Mouse (Mus musculus): ENCODE measurements around the gene Slc38a9. TPM values are rescaled to one million over a fixed set of nuclear protein-coding genes. Genes with fewer than 3 reads are reported as not detected.

Gene Slc38a9
- polyA plus RNA-seq, 1 experiment from 2014 or later, result 19.0 TPM

DNA sequence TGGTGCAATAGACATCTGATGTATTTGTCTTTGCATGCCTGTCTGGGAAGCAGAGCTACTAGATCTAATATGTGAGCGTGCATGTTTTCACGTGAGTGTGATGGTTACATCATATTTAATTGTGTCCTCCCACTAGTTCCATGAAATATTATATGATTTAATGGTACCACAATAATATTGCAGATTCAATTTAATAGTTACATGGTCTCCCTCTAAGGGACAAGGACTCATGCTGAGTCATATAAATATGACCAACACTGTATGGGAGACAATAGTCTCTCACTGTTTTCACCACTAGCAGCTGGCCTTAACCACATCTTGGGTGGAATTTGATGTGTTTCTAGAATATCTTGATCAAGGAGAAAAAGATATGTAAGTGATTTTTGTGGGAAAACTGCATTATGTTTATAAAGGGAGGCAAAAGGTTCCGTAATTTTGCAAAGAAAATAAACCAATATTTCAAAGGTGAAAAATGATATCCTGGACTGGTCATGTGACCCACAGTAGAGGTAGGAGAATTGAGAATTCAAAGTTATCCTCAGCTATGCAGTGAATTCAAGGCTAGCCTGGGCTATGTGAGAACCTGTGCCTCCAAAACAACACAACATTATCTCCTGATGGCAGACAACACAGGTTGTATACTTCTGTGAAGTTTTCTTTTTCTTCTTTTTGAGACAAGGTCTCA, 113.6 kb downstream of the Slc38a9 start:
- H3K36me3 ChIP-seq (ENCODE audit: control insufficient read depth, insufficient read depth, low read length), result no peaks in the 10 kb centered on the region
- no peak overlapping the region for H3K27ac ChIP-seq (ENCODE audit: low read depth, low read length)
- H3K4me2 ChIP-seq (ENCODE audit: low read depth, low read length, severe bottlenecking), result no peak overlapping the region
- H3K9ac ChIP-seq (ENCODE audit: low read length), result no peak overlapping the region
- no peaks in the 10 kb centered on the region for H3K9me3 ChIP-seq (ENCODE audit: control insufficient read depth, low read length)
- DNase-seq (ENCODE audit: low spot score) (no peak), ATAC-seq (replicated peaks; ENCODE audit: low FRiP score) (no peak)
- WGBS, result 89% methylated on average over 3 of the region's 3 CpGs
- H3K27me3 ChIP-seq (ENCODE audit: control insufficient read depth, insufficient read depth, low read length), result no peaks in the 10 kb centered on the region
- H3K4me3 ChIP-seq (ENCODE audit: low read depth, low read length), result no peak overlapping the region
- peaks cover 4% of the 10 kb centered on the region; the same call in 1 of the 2 replicates for H3K4me1 ChIP-seq (replicated peaks; ENCODE audit: control insufficient read depth, insufficient read depth, low read length)

DNA sequence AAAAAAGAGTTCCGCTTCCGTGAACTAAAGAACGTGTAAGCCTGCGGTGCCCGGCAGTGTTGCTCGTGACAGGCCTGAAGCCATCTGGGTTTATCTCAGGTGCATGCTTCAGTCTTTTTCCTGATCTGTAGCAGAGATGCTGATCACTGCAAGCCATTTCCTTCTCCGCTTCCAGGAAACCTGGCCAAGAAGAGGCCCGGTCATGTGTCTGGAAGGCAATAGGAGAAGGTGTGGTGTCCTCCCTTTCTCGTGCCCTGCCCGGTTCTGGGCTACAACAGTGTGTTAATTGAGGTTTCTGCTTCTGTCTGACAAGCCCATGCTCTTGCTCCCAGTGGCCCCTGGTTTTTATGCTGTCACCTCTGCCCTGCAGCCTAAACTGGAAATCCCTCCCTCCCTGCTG, 115.3 kb downstream of the Slc38a9 start:
- Histone ChIP-seq H3K9me3 (ENCODE audit: control insufficient read depth, low read length) (no peaks in the 10 kb centered on the region), H3K9ac (ENCODE audit: low read length) (no peak overlapping the region), H3K27me3 (ENCODE audit: control insufficient read depth, insufficient read depth, low read length) (no peaks in the 10 kb centered on the region), H3K4me3 (ENCODE audit: low read depth, low read length) (no peak overlapping the region), H3K27ac (ENCODE audit: low read depth, low read length) (no peak overlapping the region), H3K4me1 (replicated peaks; ENCODE audit: control insufficient read depth, insufficient read depth, low read length) (no peaks in the 10 kb centered on the region; the same call in 1 of the 2 replicates), H3K4me2 (ENCODE audit: low read depth, low read length, severe bottlenecking) (no peak overlapping the region), H3K36me3 (ENCODE audit: control insufficient read depth, insufficient read depth, low read length) (no peaks in the 10 kb centered on the region)
- DNase-seq (ENCODE audit: low spot score) (peak; percentile 30), ATAC-seq (replicated peaks; ENCODE audit: low FRiP score) (no peak)
- 90% methylated on average over 10 of the region's 10 CpGs for WGBS

DNA sequence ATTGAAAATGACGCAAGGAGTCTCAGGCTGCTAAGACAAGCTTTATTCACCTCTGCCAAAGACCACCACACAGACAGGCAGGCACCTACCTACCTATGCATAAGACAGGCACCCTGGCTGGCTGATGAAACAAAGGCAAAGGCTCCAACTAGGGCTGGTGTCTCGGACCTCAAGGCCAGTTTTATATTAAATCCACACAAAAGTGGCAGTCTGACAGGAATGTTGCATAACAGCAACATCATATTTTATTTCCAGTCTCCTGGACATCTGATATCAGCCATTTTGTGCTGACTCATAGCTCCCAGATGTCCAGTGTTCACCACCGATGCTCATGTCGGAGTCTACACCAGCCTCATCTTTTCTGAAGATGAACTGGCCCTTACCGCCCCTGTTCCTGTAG, 117.9 kb downstream of the Slc38a9 start:
- Histone ChIP-seq H3K4me3 (ENCODE audit: low read depth, low read length) (no peak overlapping the region), H3K9me3 (ENCODE audit: control insufficient read depth, low read length) (no peaks in the 10 kb centered on the region), H3K27ac (ENCODE audit: low read depth, low read length) (no peak overlapping the region), H3K36me3 (ENCODE audit: control insufficient read depth, insufficient read depth, low read length) (no peaks in the 10 kb centered on the region), H3K4me1 (replicated peaks; ENCODE audit: control insufficient read depth, insufficient read depth, low read length) (no peaks in the 10 kb centered on the region), H3K27me3 (ENCODE audit: control insufficient read depth, insufficient read depth, low read length) (no peaks in the 10 kb centered on the region), H3K9ac (ENCODE audit: low read length) (no peak overlapping the region), H3K4me2 (ENCODE audit: low read depth, low read length, severe bottlenecking) (no peak overlapping the region)
- DNase-seq (ENCODE audit: low spot score) (peak; percentile 13), ATAC-seq (replicated peaks; ENCODE audit: low FRiP score) (no peak)
- WGBS, result 87% methylated on average over 5 of the region's 5 CpGs

DNA sequence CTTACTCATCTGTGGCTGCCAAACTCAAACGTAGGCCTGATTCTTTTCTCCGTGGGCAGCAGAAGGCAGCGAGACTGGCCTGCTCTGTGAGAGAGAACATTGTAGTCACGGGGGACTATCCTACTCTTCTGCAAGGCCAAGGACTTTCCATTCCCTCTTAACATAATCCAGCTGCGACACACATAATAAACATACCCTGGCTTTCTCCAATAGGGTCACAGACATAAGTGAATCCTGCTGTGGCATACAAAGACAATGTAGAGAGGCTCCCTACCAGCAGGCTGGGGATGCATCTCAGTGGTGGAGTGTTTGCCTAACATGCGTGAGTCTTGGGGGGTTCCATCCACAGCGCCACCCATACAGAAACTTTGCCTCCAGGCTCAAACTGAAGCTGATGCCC, 124.8 kb downstream of the Slc38a9 start:
- no peak overlapping the region for H3K27ac ChIP-seq (ENCODE audit: low read depth, low read length)
- H3K4me3 ChIP-seq (ENCODE audit: low read depth, low read length), result no peak overlapping the region
- H3K9me3 ChIP-seq (ENCODE audit: control insufficient read depth, low read length), result no peaks in the 10 kb centered on the region
- no peaks in the 10 kb centered on the region for H3K36me3 ChIP-seq (ENCODE audit: control insufficient read depth, insufficient read depth, low read length)
- ATAC-seq (replicated peaks; ENCODE audit: low FRiP score) (no peak), DNase-seq (ENCODE audit: low spot score) (no peak)
- WGBS, result 73% methylated on average over 7 of the region's 7 CpGs
- no peak overlapping the region for H3K9ac ChIP-seq (ENCODE audit: low read length)
- H3K4me2 ChIP-seq (ENCODE audit: low read depth, low read length, severe bottlenecking), result no peak overlapping the region
- H3K4me1 ChIP-seq (replicated peaks; ENCODE audit: control insufficient read depth, insufficient read depth, low read length), result no peaks in the 10 kb centered on the region
- no peaks in the 10 kb centered on the region for H3K27me3 ChIP-seq (ENCODE audit: control insufficient read depth, insufficient read depth, low read length)

DNA sequence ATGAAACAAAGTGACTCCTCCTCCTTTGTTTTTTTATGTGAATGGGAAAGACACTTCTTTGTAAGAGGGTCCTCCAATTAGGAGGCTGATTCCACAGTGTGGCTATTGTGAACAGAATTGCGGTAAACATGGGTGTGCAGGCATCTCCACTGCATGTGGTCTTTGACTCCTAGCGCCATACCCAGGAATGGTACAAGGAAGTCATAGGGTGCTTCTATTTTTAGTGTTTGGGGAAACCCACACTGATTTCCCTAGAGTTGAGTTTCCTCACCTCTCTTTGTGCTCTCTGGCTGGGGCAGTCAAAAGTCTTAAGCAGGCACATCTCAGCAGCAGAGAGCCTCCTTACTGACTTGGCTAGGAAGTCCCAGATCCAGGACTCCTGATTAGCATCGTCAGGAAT, 125.6 kb downstream of the Slc38a9 start:
- Histone ChIP-seq H3K36me3 (ENCODE audit: control insufficient read depth, insufficient read depth, low read length) (no peaks in the 10 kb centered on the region), H3K4me1 (replicated peaks; ENCODE audit: control insufficient read depth, insufficient read depth, low read length) (no peaks in the 10 kb centered on the region), H3K27me3 (ENCODE audit: control insufficient read depth, insufficient read depth, low read length) (no peaks in the 10 kb centered on the region), H3K27ac (ENCODE audit: low read depth, low read length) (no peak overlapping the region), H3K4me2 (ENCODE audit: low read depth, low read length, severe bottlenecking) (no peak overlapping the region), H3K4me3 (ENCODE audit: low read depth, low read length) (no peak overlapping the region), H3K9ac (ENCODE audit: low read length) (no peak overlapping the region), H3K9me3 (ENCODE audit: control insufficient read depth, low read length) (no peaks in the 10 kb centered on the region)
- ATAC-seq (replicated peaks; ENCODE audit: low FRiP score) (no peak), DNase-seq (ENCODE audit: low spot score) (no peak)
- WGBS, result 46% methylated on average over 3 of the region's 3 CpGs

DNA sequence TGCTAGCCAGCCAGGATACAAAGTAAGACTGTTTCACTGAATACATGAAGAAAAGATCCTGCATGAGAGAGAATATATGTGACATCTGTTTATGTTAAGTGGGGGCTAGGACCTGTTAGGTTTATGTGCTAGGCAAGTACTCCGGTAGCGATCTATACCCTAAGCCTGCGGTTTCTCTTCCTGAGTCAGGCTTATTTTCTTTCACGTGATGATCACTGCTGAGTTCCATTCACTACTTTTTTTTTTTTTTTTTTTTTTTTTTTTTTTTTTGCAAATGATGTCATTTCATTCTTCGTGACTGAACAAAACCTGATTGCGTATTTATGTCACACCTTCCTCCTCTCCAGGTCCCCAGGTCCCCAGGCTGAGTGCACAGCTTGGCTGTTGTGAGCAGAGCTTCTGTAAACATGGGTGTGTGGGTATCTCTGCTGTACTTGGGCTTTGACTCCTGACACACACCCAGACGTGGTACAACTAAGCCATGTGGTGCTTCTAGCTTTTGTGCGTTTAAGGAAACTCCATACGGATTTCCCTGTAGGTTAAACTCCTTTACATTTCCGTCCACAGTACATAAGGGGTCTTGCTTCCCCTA, 126.5 kb downstream of the Slc38a9 start:
- H3K4me1 ChIP-seq (replicated peaks; ENCODE audit: control insufficient read depth, insufficient read depth, low read length), result no peaks in the 10 kb centered on the region
- no peak overlapping the region for H3K27ac ChIP-seq (ENCODE audit: low read depth, low read length)
- no peaks in the 10 kb centered on the region for H3K27me3 ChIP-seq (ENCODE audit: control insufficient read depth, insufficient read depth, low read length)
- H3K9me3 ChIP-seq (ENCODE audit: control insufficient read depth, low read length), result no peaks in the 10 kb centered on the region
- no peak overlapping the region for H3K4me3 ChIP-seq (ENCODE audit: low read depth, low read length)
- no peak for ATAC-seq (replicated peaks; ENCODE audit: low FRiP score)
- H3K9ac ChIP-seq (ENCODE audit: low read length), result no peak overlapping the region
- DNase-seq (ENCODE audit: low spot score), result no peak
- WGBS, result 86% methylated on average over 10 of the region's 10 CpGs
- H3K36me3 ChIP-seq (ENCODE audit: control insufficient read depth, insufficient read depth, low read length), result no peaks in the 10 kb centered on the region
- H3K4me2 ChIP-seq (ENCODE audit: low read depth, low read length, severe bottlenecking), result no peak overlapping the region

Other genes with a start within 250 kb of the Slc38a9 start
- gene Il6st, start 196.7 kb upstream of the Slc38a9 start, polyA plus RNA-seq (2014; fragmentation: Nextera tagmentation; extraction: Ambion mirVana), result 28.6 and 32.0 TPM in 2 replicates
- not detected in 2 replicates for gene Il31ra, start 66.4 kb upstream of the Slc38a9 start, polyA plus RNA-seq (2014; fragmentation: Nextera tagmentation; extraction: Ambion mirVana)
- gene Ddx4, start 8.3 kb upstream of the Slc38a9 start, polyA plus RNA-seq (2014; fragmentation: Nextera tagmentation; extraction: Ambion mirVana), result 0.81 and 0.84 TPM in 2 replicates
- 16.1 and 16.2 TPM in 2 replicates for gene Plpp1, start 140.0 kb downstream of the Slc38a9 start, polyA plus RNA-seq (2014; fragmentation: Nextera tagmentation; extraction: Ambion mirVana)